Mouse (Mus musculus) right cerebral cortex, adult 18-20 months (tissue): ENCODE data around the gene E330009J07Rik.

ENCODE experiments used
- DNase-seq: peaks from one replicate; pipeline ENCODE4 v3.0.0; 2022; ENCODE audit warnings: mixed read lengths

E330009J07Rik gene

DNA sequence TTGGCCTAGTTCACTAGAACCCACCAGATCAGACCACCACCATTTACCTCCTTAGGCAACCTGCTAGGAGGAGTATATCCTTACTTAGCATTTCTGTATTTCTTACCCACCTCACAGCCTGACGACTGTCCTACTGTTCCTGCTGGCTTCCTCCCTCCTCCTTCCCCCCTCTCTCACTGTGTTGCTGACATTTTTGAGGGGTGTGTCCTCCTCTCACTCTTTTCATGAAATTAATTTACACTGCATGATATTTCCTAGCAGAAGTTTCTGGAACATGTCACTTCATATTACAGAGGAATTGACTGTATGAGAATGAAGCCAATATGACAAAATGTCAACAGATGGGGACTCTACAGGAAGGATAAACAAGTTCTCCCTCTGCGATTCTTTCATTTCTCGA, 7.2 kb downstream of the E330009J07Rik start:
- no peak for DNase-seq

DNA sequence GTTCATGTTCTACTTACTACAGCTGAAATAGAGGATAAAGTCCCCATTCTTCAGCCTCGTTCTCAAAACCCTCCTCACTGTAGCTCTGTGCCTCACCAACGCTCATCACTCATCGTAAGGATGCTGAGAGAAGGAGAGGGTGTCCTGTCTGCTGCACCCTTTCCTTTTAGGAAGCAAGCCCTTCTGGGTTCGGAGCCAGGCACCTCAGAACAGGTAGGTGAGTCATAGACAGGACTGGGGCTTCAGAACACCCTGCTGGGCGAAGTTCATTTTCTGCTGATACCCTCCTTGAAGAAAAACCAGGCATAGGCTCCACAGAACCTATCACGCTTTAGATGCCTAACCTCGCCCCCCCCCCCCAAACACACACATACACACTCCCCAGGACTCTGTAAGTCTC, 8.5 kb downstream of the E330009J07Rik start:
- no peak for DNase-seq

DNA sequence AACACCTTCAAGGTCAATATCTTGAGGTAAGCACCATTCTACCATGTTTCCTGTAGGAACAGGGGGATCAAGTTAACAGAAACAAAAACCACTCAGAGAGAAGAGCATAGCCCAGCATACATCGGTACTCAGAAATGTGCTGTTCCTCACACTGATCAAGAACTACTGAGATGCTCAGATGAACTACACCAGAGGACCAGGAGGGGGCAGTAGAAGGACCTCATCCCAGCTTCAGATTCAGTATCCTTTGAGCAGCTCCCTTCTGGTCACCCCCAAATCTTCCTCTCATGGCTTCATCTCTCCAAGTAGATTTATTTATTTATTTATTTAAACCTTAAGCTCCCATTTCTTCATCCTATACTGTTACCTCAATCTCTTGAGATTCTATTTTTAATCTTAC, 12.2 kb downstream of the E330009J07Rik start:
- DNase-seq, result peak; percentile 54

DNA sequence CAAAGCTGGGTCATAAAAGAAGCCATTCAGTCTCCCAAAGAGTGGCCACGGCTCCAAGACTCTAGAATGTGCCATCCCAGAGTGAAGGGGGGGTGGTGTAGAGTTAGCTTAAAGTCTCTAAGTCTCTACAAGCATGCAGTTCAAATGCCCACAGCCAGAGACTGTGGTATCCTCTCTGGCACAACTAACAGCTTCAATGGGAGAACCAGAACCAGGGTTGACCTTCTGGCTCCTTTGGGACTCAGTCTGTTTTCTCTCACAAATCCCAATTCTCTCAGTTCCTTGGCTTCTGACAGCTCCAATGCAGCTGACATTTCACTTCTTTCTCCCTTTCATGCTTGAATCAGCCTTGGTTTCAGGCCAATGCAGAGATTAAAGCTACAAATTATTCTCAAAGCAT, 12.9 kb downstream of the E330009J07Rik start:
- DNase-seq, result no peak

DNA sequence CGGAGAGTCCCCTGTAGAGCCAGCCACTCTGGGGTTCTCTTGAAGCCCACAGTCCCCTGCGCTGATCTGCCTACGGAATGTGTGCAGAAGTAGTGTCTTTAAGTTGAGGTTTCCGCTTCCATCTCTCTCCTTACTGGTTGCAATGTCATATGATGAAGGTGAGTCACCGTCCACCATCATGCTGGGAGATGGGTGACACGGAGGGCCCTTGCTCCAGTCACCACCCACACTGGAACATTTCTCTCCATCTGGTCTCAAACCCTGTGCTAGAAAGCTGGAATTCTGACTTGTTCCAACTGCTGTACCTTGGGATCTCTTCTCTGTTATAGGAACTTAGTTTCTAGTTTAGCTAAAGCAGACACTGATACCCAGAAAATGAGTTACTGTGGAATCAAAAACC, 14.8 kb downstream of the E330009J07Rik start:
- DNase-seq, result no peak

DNA sequence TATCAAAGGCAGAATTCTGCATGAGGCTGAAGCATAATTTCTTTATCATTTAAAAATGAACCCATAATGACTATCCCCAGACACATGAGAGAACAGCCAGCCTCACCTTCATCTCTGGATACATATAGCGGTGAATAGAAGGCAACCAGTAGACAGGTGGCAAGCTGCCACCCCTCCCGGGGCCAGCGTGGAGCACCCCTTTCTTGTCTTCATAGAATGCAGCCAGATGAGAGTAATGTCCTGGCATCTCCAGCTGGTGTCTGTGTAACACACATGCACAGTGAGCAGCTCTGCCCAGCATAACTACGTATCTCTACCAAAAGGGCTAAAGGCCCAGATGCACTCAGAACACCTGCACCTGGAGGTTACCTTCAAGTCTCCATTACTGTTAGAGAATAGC, 17.5 kb downstream of the E330009J07Rik start:
- DNase-seq, result no peak

DNA sequence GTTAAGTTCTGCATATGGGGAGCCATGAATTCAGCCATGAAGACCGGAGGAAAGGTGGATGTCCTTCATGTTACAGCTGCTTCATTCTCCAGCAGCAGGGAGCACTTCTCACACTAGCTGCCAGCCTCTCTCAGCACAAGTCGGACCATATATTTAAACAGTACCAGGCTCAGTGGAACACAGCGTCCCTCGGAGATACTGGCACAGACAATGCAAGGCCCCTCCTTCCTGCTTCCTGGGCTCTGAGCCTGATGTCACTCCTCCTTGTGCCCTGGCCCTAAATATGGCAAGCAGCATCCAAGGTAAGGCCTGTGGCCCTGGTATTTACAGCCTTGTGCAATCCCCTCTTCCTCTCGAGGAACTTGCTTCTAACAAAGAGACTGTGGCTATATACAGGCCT, 20.1 kb downstream of the E330009J07Rik start:
- DNase-seq, result no peak

DNA sequence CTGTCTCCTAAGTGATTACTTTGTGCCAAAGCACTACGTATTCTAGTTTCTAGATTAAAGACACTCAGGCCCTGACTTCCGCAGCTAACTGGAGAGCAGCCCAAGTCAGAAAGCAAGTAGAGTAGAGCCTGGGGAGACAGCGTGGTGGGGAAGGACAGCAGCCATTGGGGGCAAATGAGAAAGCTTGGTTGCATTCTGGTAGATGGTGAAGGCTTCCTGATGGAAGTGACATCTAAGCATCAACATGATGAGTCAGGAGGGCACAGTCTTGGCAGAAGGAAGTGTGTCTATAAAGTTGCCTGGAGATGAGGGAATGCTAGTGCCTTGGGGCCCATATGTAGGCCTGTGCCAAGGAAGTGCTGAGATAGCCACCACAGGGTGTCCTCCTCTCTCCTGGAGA, 22.4 kb downstream of the E330009J07Rik start:
- DNase-seq, result no peak

DNA sequence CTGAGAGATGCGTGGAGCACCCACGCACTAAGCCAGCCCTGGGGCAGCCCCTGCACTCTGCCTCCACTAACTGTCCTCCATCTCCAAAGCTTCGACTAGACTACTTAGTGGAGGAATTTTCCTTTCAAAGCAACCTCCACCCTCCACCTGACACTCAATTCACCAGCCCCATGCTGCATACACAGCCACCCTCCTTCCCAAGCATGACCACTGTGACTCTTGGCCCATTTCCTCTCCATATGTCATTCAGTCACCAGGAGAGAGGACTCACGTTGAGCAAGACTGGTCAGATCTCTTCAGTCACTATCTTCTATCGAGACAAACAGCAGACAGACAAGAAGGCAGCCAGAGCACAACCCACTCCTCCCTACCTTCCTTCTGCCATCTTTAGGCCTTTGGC, 22.9 kb downstream of the E330009J07Rik start:
- no peak for DNase-seq

DNA sequence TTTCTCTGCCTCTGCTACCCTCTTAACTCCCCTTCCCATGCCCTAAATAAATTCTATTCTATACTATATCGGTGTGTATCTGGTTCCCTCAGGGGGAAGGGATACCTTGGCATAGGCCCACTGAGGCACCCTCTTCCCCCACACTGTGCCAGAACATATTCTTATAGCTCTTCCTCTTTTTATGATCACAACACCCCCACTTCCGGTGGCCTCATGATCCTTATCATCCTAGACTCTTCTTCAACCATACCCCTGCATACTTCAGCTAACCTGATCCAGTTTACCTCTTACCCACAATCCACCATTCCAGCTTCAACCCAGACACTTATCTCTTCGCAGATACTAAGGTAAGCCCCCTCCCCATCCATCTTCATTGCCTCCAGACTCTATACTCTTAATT, 24.9 kb downstream of the E330009J07Rik start:
- no peak for DNase-seq

DNA sequence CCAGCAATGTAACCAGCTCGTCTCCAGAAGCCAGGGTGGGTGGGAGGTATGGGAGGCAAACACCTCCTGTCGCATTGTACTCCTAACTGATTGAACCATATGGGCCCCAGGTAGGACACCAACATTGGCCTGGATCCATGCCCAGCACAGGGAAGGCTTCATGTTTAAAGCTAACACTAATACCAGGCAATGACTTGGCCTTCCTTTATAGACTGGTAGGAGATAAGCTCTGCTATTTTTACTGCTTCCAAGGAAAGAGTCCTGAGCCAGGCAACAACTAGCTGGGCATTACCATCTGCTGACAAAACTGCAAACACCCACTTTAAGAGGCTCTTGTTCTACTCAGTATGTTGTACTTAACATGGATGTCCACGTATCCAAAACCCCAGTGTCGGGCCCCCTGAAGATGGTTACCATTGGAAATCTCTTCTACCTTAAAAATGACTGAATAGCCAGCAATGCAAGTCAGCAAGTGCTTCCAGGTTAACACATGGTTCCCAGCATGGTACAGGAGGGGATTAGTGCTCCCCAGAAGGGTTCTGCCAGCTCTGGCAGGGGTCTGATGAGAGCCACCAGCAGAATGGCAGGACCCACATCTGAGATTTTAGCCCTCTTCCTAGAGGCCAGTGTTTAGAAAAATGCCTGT, 32.2 kb downstream of the E330009J07Rik start:
- no peak for DNase-seq

DNA sequence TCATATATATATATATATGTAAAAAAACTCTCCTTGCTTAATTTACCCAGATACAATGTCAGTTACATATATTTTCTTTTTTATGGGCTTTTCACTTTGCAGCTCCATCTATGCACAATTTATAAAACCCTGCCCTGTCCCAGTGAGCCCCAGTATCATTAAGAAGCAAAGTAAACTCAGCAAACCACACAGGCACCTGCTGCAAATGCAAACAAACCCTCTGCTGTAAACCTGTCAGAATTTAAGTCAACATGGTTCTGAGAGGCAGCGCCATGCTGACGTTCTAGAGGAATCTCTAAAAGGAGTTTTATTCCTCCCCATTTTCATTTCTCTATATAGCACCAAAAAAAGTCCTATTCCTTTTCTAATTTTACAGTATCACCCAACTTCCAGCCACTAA, 33.9 kb downstream of the E330009J07Rik start:
- no peak for DNase-seq

DNA sequence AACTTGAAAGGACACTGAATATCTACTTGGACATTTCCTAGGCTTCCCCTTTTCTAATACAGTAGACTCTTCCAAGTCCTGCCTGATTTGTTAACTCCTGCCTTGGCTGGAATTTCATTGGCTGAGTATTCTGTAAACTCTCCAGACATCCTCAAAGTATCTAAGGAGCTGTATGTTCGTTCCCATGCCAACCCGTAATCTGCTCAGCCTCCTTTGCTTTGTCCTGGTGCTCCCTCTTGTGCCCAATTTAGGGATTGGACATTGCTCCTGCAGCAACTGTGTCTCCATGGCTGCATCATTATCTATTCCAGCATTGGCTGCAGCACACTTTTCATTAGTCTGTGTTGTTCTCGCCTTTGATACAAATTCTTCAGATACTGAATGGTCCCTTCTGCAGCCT, 42.7 kb downstream of the E330009J07Rik start:
- DNase-seq, result peak; percentile 91

DNA sequence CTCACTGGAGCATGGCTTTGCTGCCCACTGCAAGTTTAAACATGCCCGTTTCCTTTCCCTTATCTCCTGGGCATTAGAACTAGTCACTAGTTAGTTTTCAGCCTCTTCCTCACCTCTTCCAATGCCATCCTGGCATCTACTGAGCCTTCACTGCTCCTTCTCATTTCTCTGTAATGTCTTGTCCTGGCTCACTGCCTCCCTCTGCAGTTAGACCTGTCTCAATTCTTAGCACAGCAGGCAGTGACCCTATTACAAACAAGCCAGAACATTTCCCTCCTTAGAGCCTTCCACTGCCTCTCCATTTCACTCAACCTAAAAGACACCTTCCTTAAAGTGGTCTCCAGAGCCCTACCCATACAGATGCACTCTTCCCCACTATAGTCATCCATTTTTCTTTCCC, 45.0 kb downstream of the E330009J07Rik start:
- DNase-seq, result no peak

DNA sequence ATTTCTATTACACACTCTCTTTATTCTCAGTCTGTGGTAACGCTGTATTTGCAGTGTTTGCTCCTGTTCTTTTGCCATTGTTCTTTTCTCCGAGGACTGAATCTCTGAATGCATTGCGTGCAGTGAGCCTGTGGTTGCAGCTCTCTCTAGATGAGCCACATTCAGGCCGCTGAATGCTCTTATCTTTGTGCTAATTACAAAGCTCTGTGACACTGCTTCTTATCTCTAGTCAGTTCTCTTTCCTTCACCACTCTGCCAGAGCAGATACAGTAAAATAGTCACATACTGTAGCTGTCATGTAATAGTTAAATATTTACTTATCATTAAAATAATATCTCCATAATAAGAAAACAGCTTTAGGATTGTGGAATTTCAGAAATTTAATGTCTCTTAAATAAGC, 47.3 kb downstream of the E330009J07Rik start:
- DNase-seq, result no peak

DNA sequence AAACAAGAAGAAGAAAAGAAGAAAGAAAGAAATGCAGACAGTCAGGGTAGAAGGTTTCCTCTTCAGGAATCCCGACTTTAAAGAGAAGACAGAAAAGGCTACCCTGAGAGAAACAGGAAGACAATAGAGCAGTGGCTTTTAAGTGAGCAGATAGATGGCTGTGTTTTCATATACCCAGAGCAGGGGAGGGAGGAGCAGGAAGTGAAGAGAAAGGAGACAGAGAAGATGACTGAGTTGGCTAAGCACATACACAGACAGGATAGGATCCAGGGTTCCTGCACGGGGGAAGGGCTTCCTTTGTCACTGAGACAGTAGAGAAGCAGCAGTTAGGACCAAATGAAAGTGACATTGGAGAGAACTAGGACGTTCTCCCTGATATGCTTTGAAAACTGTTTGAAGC, 50.3 kb downstream of the E330009J07Rik start:
- no peak for DNase-seq

DNA sequence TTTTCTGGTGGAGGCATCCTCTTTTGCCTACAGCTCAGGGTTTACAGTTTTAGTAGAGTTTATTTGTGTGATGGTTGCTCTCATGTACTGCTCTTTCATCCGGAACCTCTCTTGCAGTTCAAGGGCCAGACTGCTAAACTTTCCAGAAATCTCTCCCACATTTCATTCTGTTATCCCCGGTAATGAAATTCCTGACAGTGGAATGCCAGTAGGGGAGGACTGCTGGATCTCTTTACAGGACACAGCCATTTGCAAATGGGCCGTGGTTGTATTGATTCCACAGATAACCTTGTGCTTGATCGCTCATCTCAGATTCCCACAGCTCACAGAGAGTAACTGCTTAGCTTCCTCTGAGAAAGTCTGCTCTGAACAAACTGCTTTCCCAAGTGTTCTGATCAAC, 54.0 kb downstream of the E330009J07Rik start:
- no peak for DNase-seq

DNA sequence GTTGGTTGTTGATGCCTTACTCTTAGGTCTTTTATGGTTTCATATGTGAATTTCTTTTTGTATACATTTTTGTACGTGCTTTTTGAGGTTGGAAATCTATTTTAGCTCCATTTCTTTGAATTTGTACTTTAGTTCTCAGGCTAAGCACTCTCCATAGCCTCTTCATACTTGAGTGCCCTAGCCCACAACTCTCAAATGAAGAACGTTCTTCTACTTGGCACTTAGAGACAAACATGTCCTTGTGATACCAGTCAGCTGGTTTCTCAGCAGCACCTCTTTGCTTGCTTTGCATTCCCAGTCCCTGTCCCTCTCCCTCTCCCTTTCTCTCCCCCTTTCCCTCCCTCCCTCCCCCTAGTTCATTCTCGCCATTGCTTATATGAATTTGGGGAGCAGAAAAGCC, 55.8 kb downstream of the E330009J07Rik start:
- DNase-seq, result no peak

DNA sequence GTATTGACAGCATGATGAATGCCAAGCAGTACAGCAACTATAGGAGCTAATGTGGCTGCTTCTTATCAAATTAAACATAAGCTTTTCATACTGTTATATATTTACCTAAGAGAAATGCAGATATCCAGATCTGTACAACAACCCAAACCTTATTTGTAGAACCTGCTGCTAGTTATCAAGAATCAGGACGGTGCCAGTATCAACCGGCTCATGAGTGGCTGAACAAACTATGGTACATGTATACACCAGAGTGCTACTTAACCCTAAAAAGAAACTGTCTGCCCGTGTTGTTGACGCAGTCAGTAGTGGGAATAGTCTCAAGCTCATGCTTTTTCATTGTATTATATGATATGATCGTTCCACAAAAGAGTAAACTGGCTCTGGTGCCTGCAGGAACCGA, 64.9 kb downstream of the E330009J07Rik start:
- DNase-seq, result no peak

DNA sequence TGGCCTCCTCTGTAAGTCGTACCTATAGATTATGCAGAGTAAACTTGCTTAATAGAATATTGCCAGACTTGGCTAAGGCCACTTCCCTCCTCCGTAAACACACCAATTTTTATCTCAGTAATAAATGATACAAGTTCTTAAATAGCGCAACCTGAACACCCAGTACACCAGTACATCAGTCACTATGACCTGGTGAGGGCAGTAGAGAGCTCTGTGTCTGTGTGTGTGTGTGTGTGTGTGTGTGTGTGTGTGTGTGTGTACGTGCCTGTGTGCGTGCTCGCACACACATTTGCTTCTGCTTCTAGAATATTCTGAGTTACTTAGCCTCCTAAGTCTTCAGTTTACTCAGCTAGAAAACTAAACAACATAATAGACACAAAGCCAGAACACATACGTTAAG, 82.6 kb downstream of the E330009J07Rik start:
- no peak for DNase-seq
